Mouse (Mus musculus) brown adipose tissue, adult 24 weeks (tissue): Measurements from ENCODE around the gene Htr5b. TPM values are rescaled to one million over a fixed set of nuclear protein-coding genes. Genes with fewer than 3 reads are reported as not detected.

Experiments
- H3K27ac ChIP-seq: fragments of 200-500 bp; replicated peaks from 2 replicates; pipeline ENCODE4 v1.5.1; 2012; ENCODE audit warnings: low read depth, mild to moderate bottlenecking, low read length
- H3K4me1 ChIP-seq: fragments of 200-500 bp; 2 replicates; pipeline ENCODE4 v1.6.1; 2012; ENCODE audit warnings: low read length, mixed read lengths; ENCODE audit not compliant: control insufficient read depth, insufficient read depth, insufficient read length
- H3K4me3 ChIP-seq: fragments of 200-500 bp; 2 replicates; pipeline ENCODE4 v1.5.1; 2012; ENCODE audit warnings: low read depth, mild to moderate bottlenecking, low read length, moderate library complexity; ENCODE audit not compliant: insufficient read depth
- polyA plus RNA-seq: library from polyadenylated mRNA; stranded (reverse); fragments of >200 nt; gene quantifications from 2 replicates; pipeline ENCODE4 v1.2.4, GENCODE M21; 2012; ENCODE audit not compliant: missing spikeins, insufficient read depth, insufficient read length

Gene Htr5b
- not detected in 2 replicates for polyA plus RNA-seq

DNA sequence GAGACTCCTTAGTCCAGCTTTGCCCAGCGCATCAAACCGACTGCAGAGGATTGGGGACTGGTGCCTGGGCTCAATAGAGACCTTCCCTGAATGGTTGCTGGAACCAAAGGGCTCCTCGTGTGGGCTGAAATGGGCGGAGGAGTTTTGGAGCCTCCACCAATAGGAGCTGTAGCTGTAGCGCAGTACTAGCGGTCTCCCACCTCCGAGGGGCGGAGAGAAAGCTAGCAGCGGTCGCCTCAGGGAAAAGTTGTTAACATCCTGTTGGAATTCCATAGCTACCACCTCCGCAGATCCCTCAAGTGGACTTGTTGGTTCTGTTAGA is at the start of gene Htr5b:
Gene Htr5b (minus strand): TSS at position 67 of the 322 bp plus-strand sequence.
- Histone ChIP-seq H3K4me3 (no peak within 1 kb of the TSS), H3K27ac (no peak within 1 kb of the TSS), H3K4me1 (no peaks in the 10 kb centered on the region)

DNA sequence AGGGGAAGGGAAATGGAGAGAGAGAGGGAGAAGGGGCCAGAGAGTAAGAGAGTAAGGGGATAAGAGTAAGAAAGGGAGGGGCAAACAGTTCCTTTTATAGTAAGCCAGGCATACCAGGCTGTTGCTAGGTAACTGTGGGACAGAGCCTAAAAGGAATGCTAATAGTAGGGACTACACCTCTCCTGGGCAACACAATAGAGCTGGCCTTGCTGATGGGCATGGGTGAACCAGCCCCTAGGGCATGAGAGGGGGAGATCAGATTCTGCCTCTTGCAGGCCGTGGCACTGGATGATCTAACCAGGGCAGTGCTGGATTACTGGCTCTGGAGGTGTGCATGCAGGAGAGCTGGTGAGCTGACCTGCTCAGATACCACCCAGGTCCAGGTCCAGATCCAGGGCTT is 49.2 kb upstream of the Htr5b start:
- H3K4me1 ChIP-seq: no peaks in the 10 kb centered on the region
- H3K4me3 ChIP-seq: no peak overlapping the region
- no peak overlapping the region for H3K27ac ChIP-seq

DNA sequence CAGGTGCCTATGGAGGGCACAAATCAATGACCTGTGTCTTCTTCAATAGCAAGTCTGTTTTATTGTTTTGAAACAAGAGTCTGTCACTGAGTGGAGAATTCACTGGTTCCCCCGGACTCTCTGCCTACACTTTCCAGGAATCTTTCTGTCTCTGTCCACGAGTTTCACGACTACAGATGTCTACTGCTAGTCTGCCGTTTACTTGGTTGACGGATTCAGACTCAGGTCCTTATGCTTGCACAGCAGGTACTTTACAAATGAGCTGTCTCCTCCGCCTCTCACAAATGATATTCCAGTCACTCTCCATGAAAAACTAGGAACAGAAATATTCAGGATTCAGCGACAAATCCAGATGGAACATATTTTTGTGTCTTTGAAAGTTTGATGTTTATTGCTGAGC is 42.3 kb upstream of the Htr5b start:
- H3K4me3 ChIP-seq: no peak overlapping the region
- H3K27ac ChIP-seq: no peak overlapping the region
- H3K4me1 ChIP-seq: no peaks in the 10 kb centered on the region; the same call in 1 of the 2 replicates

DNA sequence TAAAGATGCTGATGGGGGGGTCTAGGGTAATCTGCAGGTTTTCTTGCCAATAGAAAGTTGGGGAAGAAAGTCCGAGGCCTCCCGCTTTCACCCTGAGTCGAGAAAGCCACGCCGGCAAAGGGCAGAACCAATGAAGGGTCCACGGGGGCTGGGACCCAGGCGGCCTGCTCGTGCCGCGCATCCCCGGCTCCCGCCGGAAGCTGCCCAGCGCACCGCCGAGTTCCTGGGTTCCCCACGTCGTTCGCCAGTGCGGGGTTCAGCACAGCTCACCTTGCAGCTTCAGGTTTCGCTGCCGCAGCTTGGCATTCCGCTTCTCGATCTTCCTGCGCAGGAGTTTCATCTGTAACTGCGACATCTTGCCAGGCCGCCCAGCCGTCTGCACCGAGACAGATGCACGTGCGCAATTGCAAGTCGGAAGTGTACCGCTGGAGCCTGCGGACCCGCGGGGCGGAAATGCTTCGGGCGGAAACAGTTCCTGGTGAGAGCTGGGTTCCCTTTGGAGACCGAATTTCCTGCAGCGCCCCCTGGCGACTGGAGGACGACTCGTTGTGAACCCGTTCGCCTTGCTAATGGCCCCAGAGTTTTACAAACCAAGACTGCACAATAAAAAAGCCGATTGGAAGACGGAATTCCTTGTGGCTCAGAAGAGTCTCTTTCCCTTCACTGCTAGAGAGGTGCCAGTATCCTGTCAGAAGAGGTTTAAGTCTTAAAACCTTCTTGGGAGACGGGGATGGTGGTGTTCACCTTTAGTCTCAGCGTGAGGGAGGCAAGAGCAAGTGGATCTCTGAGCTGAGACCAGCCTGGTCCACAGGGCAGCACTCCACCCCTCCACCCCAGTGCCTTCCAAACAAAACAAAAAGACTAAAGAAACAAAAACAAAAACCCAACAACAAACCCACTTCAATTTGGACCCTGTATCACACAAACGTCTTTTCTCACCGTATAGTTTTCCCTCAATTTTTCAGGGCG is 39.5 kb upstream of the Htr5b start, which contains the start of gene Ddx18:
Gene Ddx18 (minus strand): TSS at position 469 of the 969 bp plus-strand sequence.
- Histone ChIP-seq H3K4me3 (peak within 1 kb of the TSS; percentile 91), H3K27ac (no peak within 1 kb of the TSS), H3K4me1 (no peaks in the 10 kb centered on the region; the same call in 1 of the 2 replicates)

- no peak overlapping the region for H3K4me3 ChIP-seq
- no peaks in the 10 kb centered on the region for H3K4me1 ChIP-seq
- no peak overlapping the region for H3K27ac ChIP-seq
Observed at GRCm38 (mm10) chr1:121557861-121558260, 29.6 kb upstream of the Htr5b start.

GRCm38 (mm10) chr1:121551457-121551835 is 23.2 kb upstream of the Htr5b start:
- no peak overlapping the region for H3K4me3 ChIP-seq
- no peak overlapping the region for H3K27ac ChIP-seq
- no peaks in the 10 kb centered on the region for H3K4me1 ChIP-seq

DNA sequence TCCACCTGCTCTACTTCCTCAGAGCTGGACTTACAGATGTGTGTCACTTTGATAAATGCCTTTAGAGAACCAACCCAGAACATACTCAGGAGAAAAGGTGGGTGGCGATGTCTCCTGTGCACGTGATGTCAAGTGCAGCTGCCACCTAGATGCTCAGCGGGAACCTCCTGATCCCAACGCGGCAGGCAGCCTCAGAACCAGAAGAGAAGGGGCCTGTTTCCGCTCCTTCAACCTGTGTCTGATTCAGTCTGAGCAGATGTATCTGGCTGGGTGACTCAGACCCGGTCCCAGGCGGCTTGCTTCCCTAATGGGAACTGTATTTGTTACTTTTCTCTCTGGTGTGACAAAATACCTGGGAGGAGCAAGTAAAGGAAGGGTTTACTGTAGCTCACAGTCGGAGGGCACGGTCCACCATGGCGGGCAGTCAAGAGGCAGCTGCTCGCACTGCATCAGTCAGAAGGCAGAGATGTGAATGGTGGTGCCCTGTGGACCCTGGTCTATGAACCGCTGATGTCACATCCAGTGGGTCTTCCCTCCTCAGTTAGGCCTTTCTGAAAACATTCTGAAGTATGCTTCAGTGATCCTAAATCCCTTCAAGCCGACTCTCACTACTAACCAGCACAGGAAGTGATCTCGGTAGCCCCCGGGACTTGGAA is 22.7 kb upstream of the Htr5b start:
- Histone ChIP-seq H3K27ac (no peak overlapping the region), H3K4me1 (no peaks in the 10 kb centered on the region), H3K4me3 (no peak overlapping the region)

- Histone ChIP-seq H3K4me3 (no peak overlapping the region), H3K27ac (no peak overlapping the region), H3K4me1 (no peaks in the 10 kb centered on the region)
Observed at GRCm38 (mm10) chr1:121549456-121549855, 21.2 kb upstream of the Htr5b start.

DNA sequence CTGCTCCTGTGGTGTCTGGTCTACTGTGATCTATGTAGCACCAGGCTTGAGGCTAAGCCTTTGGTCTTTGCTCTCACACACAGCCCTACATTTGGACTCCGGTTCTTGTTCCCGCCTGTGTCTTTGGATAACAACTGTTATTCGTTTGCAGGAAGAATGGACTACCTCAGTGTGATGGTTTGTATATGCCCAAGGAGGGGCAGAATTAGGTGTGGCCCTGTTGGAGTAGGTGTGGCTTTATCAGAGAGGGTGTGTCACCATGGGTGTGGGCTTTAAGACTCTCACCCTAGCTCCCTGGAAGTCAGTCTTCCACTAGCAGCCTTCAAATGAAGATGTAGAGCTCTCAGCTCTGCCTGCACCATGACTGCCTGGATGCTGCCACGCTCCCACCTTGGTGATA is 20.4 kb upstream of the Htr5b start:
- H3K4me3 ChIP-seq: no peak overlapping the region
- no peak overlapping the region for H3K27ac ChIP-seq
- no peaks in the 10 kb centered on the region for H3K4me1 ChIP-seq

DNA sequence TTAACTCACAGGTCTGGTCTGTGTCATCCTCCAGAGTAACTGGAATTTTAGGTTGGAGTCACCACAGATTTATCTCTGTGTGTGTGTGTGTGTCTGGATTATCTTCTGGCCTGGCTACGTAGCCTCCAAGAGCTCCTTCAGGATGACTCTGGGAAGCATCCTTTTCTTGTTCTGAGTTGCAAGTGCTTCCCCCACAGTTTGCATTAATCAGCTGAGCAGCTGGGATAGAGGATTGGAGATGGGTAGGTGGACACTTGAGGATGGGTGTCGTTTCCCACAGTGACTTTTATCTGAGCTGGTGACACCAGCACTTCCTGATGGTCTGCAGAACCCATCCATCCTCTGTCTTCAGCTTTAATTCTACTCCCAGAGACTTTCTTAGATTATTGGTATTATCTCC is 18.6 kb upstream of the Htr5b start:
- H3K27ac ChIP-seq: no peak overlapping the region
- no peaks in the 10 kb centered on the region for H3K4me1 ChIP-seq
- H3K4me3 ChIP-seq: no peak overlapping the region

DNA sequence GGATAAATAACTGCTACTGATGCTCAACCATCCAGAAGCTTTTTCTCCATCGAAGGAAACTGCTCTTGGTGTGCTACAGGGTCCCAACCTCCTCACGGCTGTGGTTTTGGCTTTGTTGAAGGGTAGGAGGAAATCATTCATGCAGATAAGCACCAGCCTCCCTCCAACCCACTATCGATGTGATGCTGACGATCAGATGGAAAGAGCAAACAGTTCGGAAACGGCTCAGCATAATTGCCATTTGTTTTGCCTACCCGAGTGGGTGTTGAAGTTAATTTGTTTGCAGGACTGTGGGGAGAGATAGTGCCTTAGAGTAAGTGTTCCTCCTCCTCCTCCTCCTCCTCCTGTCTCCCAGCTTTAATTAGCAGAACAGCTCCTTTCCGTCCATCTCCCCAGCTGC is 12.1 kb upstream of the Htr5b start:
- Histone ChIP-seq H3K4me1 (no peaks in the 10 kb centered on the region), H3K4me3 (no peak overlapping the region), H3K27ac (no peak overlapping the region)

- no peak overlapping the region for H3K4me3 ChIP-seq
- H3K4me1 ChIP-seq: no peaks in the 10 kb centered on the region
- no peak overlapping the region for H3K27ac ChIP-seq
Observed at GRCm38 (mm10) chr1:121531439-121531838, 3.2 kb upstream of the Htr5b start.

GRCm38 (mm10) chr1:121529286-121529685 is 1.0 kb upstream of the Htr5b start:
- no peak overlapping the region for H3K4me3 ChIP-seq
- no peaks in the 10 kb centered on the region for H3K4me1 ChIP-seq
- no peak overlapping the region for H3K27ac ChIP-seq

- Histone ChIP-seq H3K27ac (no peak overlapping the region), H3K4me3 (no peak overlapping the region), H3K4me1 (no peaks in the 10 kb centered on the region)
Observed at GRCm38 (mm10) chr1:121527600-121528398, 466 bp downstream of the Htr5b start.

DNA sequence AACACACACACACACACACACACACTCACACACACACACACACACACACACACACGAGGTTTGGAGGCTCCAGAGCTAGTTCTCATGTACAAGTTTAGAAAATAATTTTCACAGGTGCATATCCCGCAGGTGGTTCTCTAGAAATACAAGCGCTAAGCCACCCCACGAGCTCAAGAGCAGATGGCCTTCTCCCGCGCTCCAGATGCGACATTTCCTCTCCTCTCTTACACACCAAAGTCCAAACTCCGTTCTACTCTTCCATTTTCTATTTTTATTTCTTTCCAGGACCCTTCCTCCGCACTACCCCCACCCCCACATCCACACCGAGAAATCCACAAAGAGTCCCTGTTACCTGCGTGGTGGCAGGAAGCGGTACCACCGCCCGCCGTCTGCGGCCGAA is 1.2 kb downstream of the Htr5b start:
- Histone ChIP-seq H3K27ac (no peak overlapping the region), H3K4me1 (no peaks in the 10 kb centered on the region), H3K4me3 (no peak overlapping the region)
